Mouse (Mus musculus) small intestine, adult 2 months (tissue): ENCODE measurements around the gene Rusc2. TPM values are rescaled to one million over a fixed set of nuclear protein-coding genes. Genes with fewer than 3 reads are reported as not detected.

Experiments used
- H3K27ac ChIP-seq: fragments of 200-500 bp; 2 replicates; pipeline ENCODE4 v1.5.1; 2012; ENCODE audit warnings: low read depth, low read length, control low read depth, inconsistent platforms; ENCODE audit not compliant: insufficient read depth
- H3K27me3 ChIP-seq: fragments of 200-500 bp; 2 replicates; pipeline ENCODE4 v1.6.1; 2012; ENCODE audit warnings: mild to moderate bottlenecking, moderate library complexity, low read length, inconsistent platforms; ENCODE audit not compliant: control insufficient read depth, insufficient read depth
- H3K36me3 ChIP-seq: fragments of 200-500 bp; 2 replicates; pipeline ENCODE4 v1.6.1; 2012; ENCODE audit warnings: mild to moderate bottlenecking, low read length, control low read depth, inconsistent platforms; ENCODE audit not compliant: control insufficient read depth, insufficient read depth
- H3K4me1 ChIP-seq: fragments of 200-500 bp; 2 replicates; pipeline ENCODE4 v1.6.1; 2012; ENCODE audit warnings: low read length, inconsistent platforms, mixed read lengths; ENCODE audit not compliant: control insufficient read depth, insufficient read depth, insufficient read length
- H3K4me3 ChIP-seq: fragments of 200-500 bp; 2 replicates; pipeline ENCODE4 v1.5.1; 2012; ENCODE audit warnings: low read depth, mild to moderate bottlenecking, control low read depth, inconsistent platforms, low read length, moderate library complexity
- CTCF ChIP-seq: fragments of 200-500 bp; IDR thresholded peaks from 2 replicates; pipeline ENCODE4 v1.5.1; 2012; ENCODE audit warnings: low read depth, mild to moderate bottlenecking, control low read depth, inconsistent platforms, low read length, moderate library complexity, mixed read lengths; ENCODE audit not compliant: insufficient replicate concordance, insufficient read length; ENCODE audit errors: extremely low read depth
- POLR2A ChIP-seq: fragments of 200-500 bp; IDR thresholded peaks from 2 replicates; pipeline ENCODE4 v1.6.1; 2012; ENCODE audit warnings: low read depth, mild to moderate bottlenecking, control low read depth, inconsistent platforms, low read length, moderate library complexity
- WGBS: fragments of 180-500 bp; shearing (Covaris S2); methylation state at CpG from one replicate; pipeline ENCODE4 v1.1.7; 2018; 5-methylcytosine and 5-hydroxymethylcytosine counted together
- polyA plus RNA-seq: library from polyadenylated mRNA; depleted of rRNA; stranded (reverse); fragments of >200 nt; gene quantifications from 2 replicates; pipeline ENCODE4 v1.2.3, GENCODE M21; 2012

Gene Rusc2
- polyA plus RNA-seq, 1 experiment = 11.2 TPM

DNA sequence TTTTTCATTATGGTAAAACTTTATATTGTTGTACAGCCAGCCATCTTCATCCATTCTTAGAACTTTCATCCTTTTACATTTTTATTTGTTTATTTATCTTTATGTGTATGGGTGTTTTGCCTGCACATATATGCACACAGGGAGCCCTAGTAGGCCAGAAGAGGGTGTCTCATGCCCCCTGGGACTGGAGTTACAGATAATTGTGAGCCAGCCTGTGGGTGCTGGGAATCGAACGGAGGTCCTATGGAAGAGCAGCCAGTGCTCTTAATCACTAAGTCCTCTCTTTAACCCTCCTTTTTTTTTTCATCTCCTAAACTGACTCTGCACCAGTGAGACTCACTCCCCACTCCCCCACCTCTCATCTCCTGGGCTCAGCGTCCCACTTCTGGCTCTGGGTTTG lies 2.8 kb downstream of the Rusc2 start:
- H3K27me3 ChIP-seq = no peaks in the 10 kb centered on the region
- H3K4me3 ChIP-seq = no peak overlapping the region
- 83% methylated on average over 3 of the region's 3 CpGs for WGBS
- TF ChIP-seq CTCF (no peak), POLR2A (no peak)
- H3K27ac ChIP-seq = 0 out of 2 replicates have a peak overlapping the region, but pooled peaks have one; percentile 43
- no peaks in the 10 kb centered on the region for H3K36me3 ChIP-seq
- peaks cover 3% of the 10 kb centered on the region for H3K4me1 ChIP-seq

GRCm38 (mm10) chr4:43386932-43387331 lies 5.2 kb downstream of the Rusc2 start:
- Histone ChIP-seq H3K27ac (no peak overlapping the region), H3K4me3 (no peak overlapping the region), H3K4me1 (no peaks in the 10 kb centered on the region; the same call in 1 of the 2 replicates), H3K27me3 (no peaks in the 10 kb centered on the region), H3K36me3 (no peaks in the 10 kb centered on the region)
- no peak for TF ChIP-seq CTCF
- no peak for TF ChIP-seq POLR2A

DNA sequence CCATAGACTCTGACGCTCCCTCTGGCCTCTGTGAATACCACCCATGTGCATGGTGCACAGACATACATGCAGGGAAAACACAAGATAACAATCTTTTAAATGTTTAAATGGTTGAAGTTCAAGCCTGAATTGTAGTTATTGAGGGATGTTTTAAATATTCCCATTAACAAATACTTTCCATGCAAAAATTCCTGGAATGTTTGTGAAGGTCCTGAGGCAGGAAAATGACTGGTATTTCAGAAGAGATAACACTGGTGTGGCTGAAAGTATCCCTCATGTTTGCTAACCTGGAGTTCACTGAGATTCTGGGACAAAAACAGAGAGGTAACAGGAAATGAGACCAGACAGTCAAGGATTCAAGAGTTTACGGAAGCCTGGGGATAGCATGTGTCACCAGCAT lies 7.6 kb downstream of the Rusc2 start:
- H3K27ac ChIP-seq = peak overlapping the region; percentile 21; the same call in 1 of the 2 replicates
- H3K27me3 ChIP-seq = no peaks in the 10 kb centered on the region
- TF ChIP-seq POLR2A (no peak), CTCF (no peak)
- H3K4me1 ChIP-seq = peaks cover 4% of the 10 kb centered on the region
- WGBS = 85% methylated on average over 2 of the region's 2 CpGs
- H3K4me3 ChIP-seq = no peak overlapping the region
- H3K36me3 ChIP-seq = no peaks in the 10 kb centered on the region

DNA sequence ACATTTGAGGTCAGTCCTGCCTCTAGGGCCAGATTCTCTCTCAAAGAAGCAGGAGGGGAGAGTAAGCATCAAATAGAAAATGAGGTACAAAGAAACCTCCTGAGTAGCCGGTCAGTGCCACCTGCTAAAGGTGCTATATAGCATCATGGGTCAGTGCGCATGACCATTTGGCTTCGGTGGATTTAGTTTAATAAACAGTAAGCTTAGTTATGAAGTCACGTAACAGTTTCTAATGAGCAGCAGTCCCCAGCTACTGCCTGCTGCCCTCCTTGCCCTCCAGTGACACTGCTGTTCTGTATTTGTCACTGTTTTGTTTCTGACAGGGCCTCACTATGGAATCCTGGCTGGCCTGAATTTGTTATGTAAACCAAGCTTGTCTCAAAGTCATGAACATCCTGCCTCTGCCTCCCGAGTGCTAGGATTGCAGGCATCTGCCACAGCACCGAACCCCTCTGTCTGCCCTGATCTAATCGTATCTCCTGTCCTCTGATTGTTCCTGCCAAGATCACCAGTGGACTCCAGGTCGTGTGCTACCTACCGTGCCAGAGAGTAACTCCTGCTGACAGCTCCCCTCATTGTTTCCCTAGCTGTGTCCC lies 8.2 kb downstream of the Rusc2 start:
- no peak overlapping the region for H3K4me3 ChIP-seq
- no peaks in the 10 kb centered on the region for H3K27me3 ChIP-seq
- H3K27ac ChIP-seq = peak overlapping the region; percentile 67
- 82% methylated on average over 9 of the region's 9 CpGs for WGBS
- no peaks in the 10 kb centered on the region for H3K36me3 ChIP-seq
- H3K4me1 ChIP-seq = peaks cover 4% of the 10 kb centered on the region
- no peak for TF ChIP-seq CTCF
- no peak for TF ChIP-seq POLR2A

- Histone ChIP-seq H3K4me3 (no peak overlapping the region), H3K27me3 (no peaks in the 10 kb centered on the region), H3K27ac (no peak overlapping the region), H3K36me3 (no peaks in the 10 kb centered on the region), H3K4me1 (peaks cover 4% of the 10 kb centered on the region)
- 85% methylated on average over 3 of the region's 3 CpGs for WGBS
- TF ChIP-seq CTCF = no peak
These were observed 9.8 kb downstream of the Rusc2 start for GRCm38 (mm10) chr4:43391521-43392050.

- H3K4me1 ChIP-seq = peaks cover 6% of the 10 kb centered on the region
- TF ChIP-seq POLR2A (peak; percentile 28; the same call in 1 of the 2 replicates), CTCF (no peak)
- WGBS = 62% methylated on average over 15 of the region's 15 CpGs
- no peak overlapping the region for H3K4me3 ChIP-seq
- H3K27ac ChIP-seq = peak overlapping the region; percentile 94
- H3K27me3 ChIP-seq = no peaks in the 10 kb centered on the region
- H3K36me3 ChIP-seq = no peaks in the 10 kb centered on the region
These were observed 12.6 kb downstream of the Rusc2 start for GRCm38 (mm10) chr4:43394345-43394891.

DNA sequence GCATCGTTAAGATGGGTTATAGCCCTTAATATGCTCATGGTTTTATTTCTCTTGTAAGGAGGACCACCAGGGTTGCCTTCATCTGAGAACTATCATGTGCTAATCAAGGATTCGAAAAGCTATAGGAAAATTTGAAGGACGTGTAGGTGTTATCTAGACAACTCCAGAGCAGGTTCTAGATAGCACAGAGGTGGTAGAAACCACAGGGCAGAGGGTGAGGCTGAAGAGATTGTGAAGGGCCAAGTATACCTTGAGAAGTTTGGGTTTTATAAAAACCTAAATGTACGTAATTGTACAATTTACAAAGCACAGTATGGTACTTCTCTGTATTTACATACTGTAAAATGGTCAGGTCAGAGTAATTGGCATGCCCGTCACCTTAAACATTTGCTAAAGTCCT lies 13.4 kb downstream of the Rusc2 start:
- 79% methylated on average over 5 of the region's 5 CpGs for WGBS
- TF ChIP-seq CTCF (no peak), POLR2A (no peak)

DNA sequence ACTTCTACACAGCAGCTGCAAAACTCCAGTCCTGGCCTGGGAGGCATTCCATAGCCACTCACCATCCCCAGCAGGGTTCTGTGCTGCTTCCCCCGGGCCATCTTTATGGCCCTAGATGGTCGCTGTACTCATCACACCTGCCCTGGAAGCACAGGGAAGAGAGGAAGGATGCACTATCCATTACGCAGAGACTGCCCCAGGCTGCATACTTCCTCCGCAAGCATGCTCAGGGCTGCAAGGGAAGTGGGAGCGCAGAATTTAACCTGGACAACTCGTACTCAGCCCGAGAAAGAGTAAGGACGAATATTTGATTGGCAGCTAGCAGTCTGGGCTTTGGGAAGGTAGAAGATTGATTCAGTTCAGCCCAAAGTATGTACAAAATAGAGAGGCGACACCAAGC lies 14.1 kb downstream of the Rusc2 start:
- Histone ChIP-seq H3K27ac (0 out of 2 replicates have a peak overlapping the region, but pooled peaks have one; percentile 35), H3K4me3 (no peak overlapping the region), H3K4me1 (peaks cover 10% of the 10 kb centered on the region), H3K36me3 (no peaks in the 10 kb centered on the region), H3K27me3 (no peaks in the 10 kb centered on the region)
- WGBS = 74% methylated on average over 9 of the region's 9 CpGs
- TF ChIP-seq POLR2A (no peak), CTCF (no peak)

More for the DNA sequence above, 13.4 kb downstream of the Rusc2 start:
- no peak overlapping the region for H3K4me3 ChIP-seq
- H3K27ac ChIP-seq = peak overlapping the region; percentile 94
- no peaks in the 10 kb centered on the region for H3K36me3 ChIP-seq
- peaks cover 10% of the 10 kb centered on the region for H3K4me1 ChIP-seq
- H3K27me3 ChIP-seq = no peaks in the 10 kb centered on the region
